Mouse (Mus musculus) mouse embryonic stem cell (cell line): ENCODE results near the gene Trpv1.

ENCODE experiments used
- in situ Hi-C, 2 experiments: fragments of 300-500 bp; cut with MboI; formaldehyde crosslinking; loops; 1 replicate in 1 of 2; 3 replicates in 1 of 2; pipeline ENCODE4 v1.14.3; 2019 to 2020; ENCODE audit warnings: low sequenced_read_pairs in 2 of 2, low pct_unique_long_range_greater_than_20kb in 1 of 2, mixed read lengths in 1 of 2; ENCODE audit not compliant: unreplicated experiment in 1 of 2

Trpv1 gene

DNA sequence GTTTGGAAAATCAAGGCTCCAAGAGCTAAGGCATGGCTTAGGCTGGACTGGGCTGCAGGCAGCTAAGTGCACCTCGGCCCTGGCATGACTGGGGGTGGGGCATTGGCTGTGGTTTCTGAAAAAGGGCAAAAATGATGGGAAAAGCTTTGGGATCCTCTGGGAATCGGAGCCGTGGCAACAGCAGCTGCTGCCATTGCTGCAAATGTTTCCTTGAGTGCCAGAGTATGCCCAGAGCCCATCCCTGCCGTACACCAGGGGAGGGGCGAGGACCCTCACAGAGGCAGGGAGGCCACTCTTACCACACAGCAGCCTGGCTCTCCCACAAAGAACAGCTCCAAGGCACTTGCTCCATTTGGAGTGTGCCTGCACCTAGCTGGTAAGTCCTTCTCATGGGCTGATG, at the start of gene Trpv1:
Gene Trpv1, plus strand, starts transcription at position 301 of the 400 bp plus-strand sequence.
- in situ Hi-C loops = loop anchor here in 1 of 2 experiments (25.0 kb wide), 1 partner anchor 1128 kb away; the partner anchor contains the start of genes Olfr411 and Olfr412

- in situ Hi-C loops = no loop called here
These were observed 48.0 kb upstream of the Trpv1 start for GRCm38 (mm10) chr11:73185872-73186615.

DNA sequence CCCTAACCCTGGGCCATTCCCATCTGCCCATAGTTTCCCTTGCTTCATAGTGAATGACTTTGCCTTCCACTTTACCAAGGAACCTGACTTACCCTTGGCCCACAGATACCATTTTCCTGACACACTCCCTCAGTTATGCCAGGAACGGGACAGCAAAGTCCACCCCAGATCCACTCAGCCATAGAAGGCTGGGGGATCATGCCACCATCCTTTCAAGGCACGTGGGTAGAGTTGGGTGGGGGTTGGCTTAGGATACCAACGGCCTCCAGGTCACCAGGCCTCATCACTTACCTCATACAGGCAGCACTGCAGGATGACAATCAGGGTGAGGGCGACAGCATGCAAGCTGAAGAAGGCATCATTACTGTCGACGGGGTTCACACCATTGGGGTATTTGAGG, 46.9 kb upstream of the Trpv1 start:
- in situ Hi-C loops = no loop called here

DNA sequence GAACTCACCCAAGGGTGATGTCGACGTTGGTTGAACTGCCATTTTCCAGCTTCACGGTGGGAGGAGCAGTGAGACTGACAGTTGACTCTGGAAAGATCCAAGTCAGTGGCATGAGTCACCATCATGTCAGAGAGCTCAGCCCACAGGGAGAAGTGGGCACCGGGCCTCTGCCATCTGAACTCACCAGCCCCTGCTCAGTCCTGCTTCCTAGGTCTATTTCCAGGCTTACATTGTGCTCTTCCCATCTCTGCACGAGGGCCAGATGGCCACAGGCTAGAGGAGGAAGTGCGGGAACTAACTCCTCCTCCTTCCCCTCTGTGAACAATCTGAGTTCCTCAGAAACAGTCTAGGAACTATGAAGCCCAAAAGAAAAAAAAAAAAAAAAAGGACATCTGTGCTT, 41.0 kb upstream of the Trpv1 start:
- in situ Hi-C loops = no loop called here

DNA sequence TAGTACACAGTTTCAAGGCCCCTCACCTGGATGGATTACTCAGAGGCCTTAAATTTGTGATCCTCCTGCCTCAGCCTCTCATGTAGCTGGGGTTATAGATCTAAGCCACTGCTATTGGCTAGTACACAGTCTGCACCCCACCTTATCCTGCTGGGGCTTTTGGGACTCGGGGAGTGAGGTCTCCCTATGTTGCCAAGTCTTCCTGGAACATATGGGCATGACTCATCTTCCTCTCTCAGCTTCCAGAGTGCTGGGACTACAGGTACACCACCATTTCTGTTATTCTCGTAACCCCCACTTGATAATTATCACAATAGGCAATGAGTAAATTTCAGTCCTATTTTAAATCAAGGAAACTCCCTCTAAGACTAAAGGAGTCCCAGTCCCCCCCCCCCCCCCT, 39.6 kb upstream of the Trpv1 start:
- in situ Hi-C loops = no loop called here

GRCm38 (mm10) chr11:73198190-73198589, 35.9 kb upstream of the Trpv1 start:
- in situ Hi-C loops = no loop called here

GRCm38 (mm10) chr11:73198603-73199229, 35.4 kb upstream of the Trpv1 start, which contains the start of gene Ctns:
Gene Ctns (minus strand): TSS chr11:73199042.
- in situ Hi-C loops = no loop called here

DNA sequence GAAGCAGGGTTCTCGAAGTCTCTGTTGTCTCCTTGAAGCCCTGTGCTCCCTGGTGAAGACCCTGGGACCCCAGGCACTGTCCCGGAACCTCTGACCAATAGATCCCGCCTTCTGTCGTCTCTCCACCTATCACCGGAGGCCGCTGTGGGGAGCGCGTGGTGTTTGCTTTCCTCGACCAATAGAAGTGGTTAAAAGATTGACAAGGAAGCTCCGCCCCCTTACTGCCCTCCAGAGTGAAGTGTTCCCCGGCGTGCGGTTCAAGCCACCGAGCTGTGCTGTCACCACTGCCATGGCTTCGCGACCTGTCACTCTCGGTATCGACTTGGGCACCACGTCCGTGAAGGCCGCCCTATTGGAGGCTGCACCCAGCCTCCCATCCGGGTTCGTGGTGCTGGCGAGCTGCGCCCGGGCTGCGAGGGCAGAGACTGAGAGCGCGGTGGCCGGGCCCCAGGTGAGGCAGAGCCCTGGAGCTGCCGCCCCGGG, 34.8 kb upstream of the Trpv1 start, which contains the start of gene Shpk:
Gene Shpk, plus strand, starts transcription at position 231 of the 483 bp plus-strand sequence.
- in situ Hi-C loops = no loop called here

GRCm38 (mm10) chr11:73199879-73200278, 34.2 kb upstream of the Trpv1 start:
- in situ Hi-C loops = no loop called here

- in situ Hi-C loops = no loop called here
These were observed 33.1 kb upstream of the Trpv1 start for GRCm38 (mm10) chr11:73201021-73201420.

DNA sequence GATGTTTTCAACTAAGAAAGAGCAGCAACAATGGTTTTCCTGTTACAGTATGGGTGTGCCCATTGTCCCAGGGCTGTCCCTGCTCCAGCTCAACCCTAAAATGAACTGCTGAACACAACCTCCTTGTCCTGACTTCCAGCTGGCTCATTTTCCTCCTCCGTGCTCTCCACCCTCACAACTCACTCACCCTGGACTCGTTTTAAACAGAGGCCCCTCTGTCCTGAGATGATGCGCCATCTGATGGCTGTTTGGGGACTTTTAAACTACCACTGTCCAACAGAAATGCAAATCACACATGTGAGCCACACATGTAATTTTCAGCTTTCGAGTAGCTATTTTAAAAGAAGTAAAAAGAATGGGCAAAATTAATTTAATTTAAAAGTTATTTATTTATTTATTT, 32.5 kb upstream of the Trpv1 start:
- in situ Hi-C loops = no loop called here

DNA sequence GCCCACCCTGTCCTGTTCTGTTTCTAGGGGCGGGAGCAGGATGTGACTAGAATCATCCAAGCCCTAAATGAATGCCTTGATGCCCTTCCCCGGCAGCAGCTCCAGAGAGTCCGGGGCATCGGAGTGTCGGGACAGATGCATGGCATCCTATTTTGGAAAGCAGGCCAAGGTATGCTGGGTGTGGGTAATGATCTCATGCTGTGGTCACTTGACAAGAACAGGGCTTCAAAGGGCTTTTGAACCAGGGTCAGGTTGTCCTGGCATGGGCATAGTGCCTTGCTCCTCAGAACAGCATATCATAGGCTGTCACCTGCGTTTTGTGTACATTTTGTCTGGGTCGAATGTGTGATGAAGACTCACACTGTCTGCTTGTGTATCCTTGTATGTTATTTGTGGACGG, 30.2 kb upstream of the Trpv1 start:
- in situ Hi-C loops = no loop called here

DNA sequence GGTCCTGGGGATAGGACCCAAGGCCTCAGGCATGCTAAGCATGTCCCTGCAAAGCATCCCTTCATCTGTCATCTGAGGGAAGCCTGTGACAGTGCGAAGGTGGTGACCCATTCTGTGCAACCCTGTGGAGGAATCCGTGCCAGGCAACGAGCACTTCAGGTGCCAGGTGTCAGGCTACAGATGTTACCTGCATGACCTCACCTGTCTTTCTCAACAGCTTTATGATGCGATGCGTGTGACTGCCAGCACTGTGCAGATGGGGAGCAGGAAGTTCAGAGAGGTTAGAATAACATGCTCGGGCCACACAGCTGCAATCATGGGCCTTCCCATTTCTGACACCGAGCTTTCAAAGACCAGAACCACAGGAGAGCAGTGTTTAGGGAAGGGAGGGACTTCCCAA, 28.9 kb upstream of the Trpv1 start:
- in situ Hi-C loops = no loop called here

GRCm38 (mm10) chr11:73207621-73208020, 26.5 kb upstream of the Trpv1 start:
- in situ Hi-C loops = no loop called here

DNA sequence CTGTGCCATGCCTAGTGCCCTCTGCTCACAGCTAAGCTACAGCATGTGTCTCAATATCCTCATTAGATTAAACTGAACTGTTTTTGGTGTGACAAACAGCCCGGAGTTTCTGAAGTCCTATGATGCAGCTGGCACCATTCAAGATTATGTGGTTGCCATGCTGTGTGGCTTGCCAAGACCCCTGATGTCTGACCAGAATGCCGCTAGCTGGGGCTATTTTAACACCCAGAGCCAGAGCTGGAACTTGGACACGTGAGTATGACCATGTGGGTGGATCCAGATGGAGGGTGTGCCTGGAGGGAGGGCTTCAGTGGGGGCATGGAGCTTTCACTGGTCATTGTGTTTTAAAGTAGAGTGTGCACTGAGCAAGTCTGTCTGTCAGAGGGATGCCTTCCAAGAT, 20.1 kb upstream of the Trpv1 start:
- in situ Hi-C loops = no loop called here

DNA sequence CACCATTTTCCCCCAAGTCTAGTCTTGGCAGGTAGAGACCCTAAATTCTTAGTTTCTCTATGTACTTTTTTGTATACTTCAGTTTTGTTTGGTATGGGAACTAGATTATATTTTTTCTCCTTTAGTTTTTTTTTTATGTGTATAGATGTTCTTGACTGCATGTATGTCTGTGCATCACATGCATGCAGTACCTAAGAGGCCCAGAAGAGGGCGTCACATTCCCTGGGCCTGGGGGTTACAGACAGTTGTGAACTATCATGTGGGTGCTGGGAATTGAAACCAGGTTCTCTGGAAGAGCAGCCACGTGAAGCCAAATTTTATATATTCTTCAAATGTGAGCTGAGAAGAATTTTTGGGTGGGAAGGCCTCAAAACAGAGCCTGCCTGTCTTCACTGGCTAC, 14.4 kb upstream of the Trpv1 start:
- in situ Hi-C loops = no loop called here

GRCm38 (mm10) chr11:73220651-73221050, 13.4 kb upstream of the Trpv1 start:
- in situ Hi-C loops = no loop called here

DNA sequence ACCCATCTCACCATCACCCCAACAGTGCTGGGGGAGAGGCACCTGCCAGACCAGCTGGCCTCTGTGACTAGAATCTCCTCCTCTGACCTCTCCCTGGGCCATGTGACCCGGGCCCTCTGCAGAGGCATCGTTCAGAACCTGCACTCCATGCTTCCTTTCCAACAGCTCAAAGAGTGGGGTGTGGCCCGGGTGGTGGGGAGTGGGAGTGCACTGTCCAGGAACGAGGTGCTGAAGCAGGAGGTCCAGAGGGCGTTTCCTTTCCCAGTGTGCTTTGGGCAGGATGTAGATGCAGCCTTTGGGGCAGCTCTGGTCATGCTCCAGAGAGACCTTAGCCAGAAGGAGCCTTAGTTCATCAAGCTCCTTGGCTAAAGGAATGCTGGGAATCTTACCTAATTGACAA, 11.2 kb upstream of the Trpv1 start:
- in situ Hi-C loops = no loop called here

- in situ Hi-C loops = no loop called here
These were observed 10.1 kb upstream of the Trpv1 start for GRCm38 (mm10) chr11:73223966-73224365.

GRCm38 (mm10) chr11:73225856-73226255, 8.2 kb upstream of the Trpv1 start:
- in situ Hi-C loops = loop anchor here in 1 of 2 experiments (25.0 kb wide), 1 partner anchor 1136 kb away; the partner anchor contains the start of genes Olfr411 and Olfr412
